Mouse (Mus musculus) embryonic facial prominence, embryonic 14.5 days (tissue): Measurements from ENCODE around the gene Ttc3. TPM values are rescaled to one million over a fixed set of nuclear protein-coding genes. Genes with fewer than 3 reads are reported as not detected.
A peak's percentile ranks its signal among the peaks of the same experiment; 100 is the strongest.

Experiments used
- ATAC-seq: fragments of 200-750 bp; cut with Nextera tagmentation; 2 replicates; pipeline ENCODE4 v1.8.0; 2017; ENCODE audit warnings: low read depth, moderate number of reproducible peaks, moderate TSS enrichment
- DNase-seq: peaks from one replicate; pipeline ENCODE4 v3.0.0-alpha.2; 2015; ENCODE audit warnings: low spot score
- H3K27ac ChIP-seq: fragments of 300-500 bp; sonication (generic); replicated peaks from 2 replicates; pipeline ENCODE4 v1.5.1; 2014; ENCODE audit warnings: low read depth, mild to moderate bottlenecking, low read length, moderate library complexity
- H3K27me3 ChIP-seq: fragments of 300-500 bp; sonication (generic); replicated peaks from 2 replicates; pipeline ENCODE4 v1.6.1; 2014; ENCODE audit warnings: low read length; ENCODE audit not compliant: control insufficient read depth, insufficient read depth
- H3K36me3 ChIP-seq: fragments of 300-500 bp; sonication (generic); 2 replicates; pipeline ENCODE4 v1.6.1; 2014; ENCODE audit warnings: low read length, mixed read lengths; ENCODE audit not compliant: control insufficient read depth, insufficient read depth
- H3K4me1 ChIP-seq: fragments of 300-500 bp; sonication (generic); 2 replicates; pipeline ENCODE4 v1.6.1; 2014; ENCODE audit warnings: antibody characterized with exemption, low read length; ENCODE audit not compliant: control insufficient read depth, insufficient read depth
- H3K4me2 ChIP-seq: fragments of 300-500 bp; sonication (generic); 2 replicates; pipeline ENCODE4 v1.6.1; 2014; ENCODE audit warnings: low read depth, mild to moderate bottlenecking, low read length, moderate library complexity, mixed read lengths
- H3K4me3 ChIP-seq: fragments of 300-500 bp; sonication (generic); 2 replicates; pipeline ENCODE4 v1.5.1; 2014; ENCODE audit warnings: low read depth, mild to moderate bottlenecking, low read length
- H3K9ac ChIP-seq: fragments of 300-500 bp; sonication (generic); 2 replicates; pipeline ENCODE4 v1.6.1; 2014; ENCODE audit warnings: low read depth, mild to moderate bottlenecking, low read length, moderate library complexity, mixed read lengths
- H3K9me3 ChIP-seq: fragments of 300-500 bp; sonication (generic); 2 replicates; pipeline ENCODE4 v1.6.1; 2016; ENCODE audit warnings: low read length; ENCODE audit not compliant: control insufficient read depth
- WGBS: fragments of 180-500 bp; shearing (Covaris S2); extraction: QIAGEN DNeasy Blood & Tissue Kit; methylation state at CpG from one replicate; pipeline ENCODE4 v1.1.7; 2014; 5-methylcytosine and 5-hydroxymethylcytosine counted together
- polyA plus RNA-seq: library from polyadenylated mRNA; unstranded; fragments of >200 nt; fragmentation: Nextera tagmentation; extraction: Ambion mirVana; gene quantifications from 2 replicates; pipeline ENCODE4 v1.2.1, GENCODE M21; 2014

The Ttc3 gene
- polyA plus RNA-seq, 1 experiment from 2014 or later: 270 TPM

GRCm38 (mm10) chr16:94354450-94354849, 16.0 kb upstream of the Ttc3 start:
- ATAC-seq (no peak), DNase-seq (peak; percentile 20)
- Histone ChIP-seq H3K4me1 (peaks cover 3% of the 10 kb centered on the region; the same call in 1 of the 2 replicates), H3K27ac (no peak overlapping the region), H3K9ac (no peak overlapping the region), H3K27me3 (no peaks in the 10 kb centered on the region), H3K4me3 (no peak overlapping the region), H3K4me2 (no peak overlapping the region), H3K9me3 (no peaks in the 10 kb centered on the region), H3K36me3 (no peaks in the 10 kb centered on the region)
- WGBS: 41% methylated on average over 9 of the region's 9 CpGs

- H3K9ac ChIP-seq: no peak overlapping the region
- H3K27ac ChIP-seq: no peak overlapping the region
- no peaks in the 10 kb centered on the region for H3K9me3 ChIP-seq
- H3K4me2 ChIP-seq: no peak overlapping the region
- DNase-seq (no peak), ATAC-seq (no peak)
- 40% methylated on average over 7 of the region's 7 CpGs for WGBS
- H3K4me1 ChIP-seq: no peaks in the 10 kb centered on the region
- no peaks in the 10 kb centered on the region for H3K27me3 ChIP-seq
- H3K36me3 ChIP-seq: no peaks in the 10 kb centered on the region
- no peak overlapping the region for H3K4me3 ChIP-seq
Observed at GRCm38 (mm10) chr16:94356046-94356445, 14.4 kb upstream of the Ttc3 start.

GRCm38 (mm10) chr16:94356776-94357494, 13.5 kb upstream of the Ttc3 start:
- no peaks in the 10 kb centered on the region for H3K27me3 ChIP-seq
- no peak for ATAC-seq
- H3K27ac ChIP-seq: no peak overlapping the region
- H3K9me3 ChIP-seq: no peaks in the 10 kb centered on the region
- H3K4me2 ChIP-seq: no peak overlapping the region
- WGBS: 66% methylated on average over 11 of the region's 11 CpGs
- H3K36me3 ChIP-seq: no peaks in the 10 kb centered on the region
- H3K4me3 ChIP-seq: no peak overlapping the region
- no peak overlapping the region for H3K9ac ChIP-seq
- no peak for DNase-seq
- H3K4me1 ChIP-seq: no peaks in the 10 kb centered on the region

- Histone ChIP-seq H3K9ac (no peak overlapping the region), H3K4me3 (no peak overlapping the region), H3K4me1 (no peaks in the 10 kb centered on the region), H3K9me3 (no peaks in the 10 kb centered on the region), H3K36me3 (no peaks in the 10 kb centered on the region), H3K4me2 (no peak overlapping the region), H3K27ac (no peak overlapping the region), H3K27me3 (no peaks in the 10 kb centered on the region)
- DNase-seq (no peak), ATAC-seq (no peak)
- 84% methylated on average over 3 of the region's 3 CpGs for WGBS
Observed at GRCm38 (mm10) chr16:94358091-94358490, 12.3 kb upstream of the Ttc3 start.

GRCm38 (mm10) chr16:94360578-94361350, 9.7 kb upstream of the Ttc3 start:
- H3K4me1 ChIP-seq: no peaks in the 10 kb centered on the region
- no peaks in the 10 kb centered on the region for H3K9me3 ChIP-seq
- no peak overlapping the region for H3K9ac ChIP-seq
- H3K27ac ChIP-seq: no peak overlapping the region
- H3K27me3 ChIP-seq: no peaks in the 10 kb centered on the region
- no peak overlapping the region for H3K4me3 ChIP-seq
- DNase-seq (peak; percentile 68), ATAC-seq (peak; percentile 63; the same call in 1 of the 2 replicates)
- H3K36me3 ChIP-seq: peaks cover 9% of the 10 kb centered on the region; the same call in 1 of the 2 replicates
- 80% methylated on average over 13 of the region's 13 CpGs for WGBS
- no peak overlapping the region for H3K4me2 ChIP-seq

GRCm38 (mm10) chr16:94362174-94362873, 8.1 kb upstream of the Ttc3 start:
- Histone ChIP-seq H3K27ac (no peak overlapping the region), H3K4me2 (no peak overlapping the region; the same call in 1 of the 2 replicates), H3K9ac (no peak overlapping the region), H3K27me3 (no peaks in the 10 kb centered on the region), H3K4me3 (no peak overlapping the region), H3K4me1 (no peaks in the 10 kb centered on the region), H3K9me3 (no peaks in the 10 kb centered on the region), H3K36me3 (peaks cover 14% of the 10 kb centered on the region; the same call in 1 of the 2 replicates)
- DNase-seq (peak; percentile 82), ATAC-seq (peak; percentile 71; the same call in 1 of the 2 replicates)
- 44% methylated on average over 10 of the region's 10 CpGs for WGBS

- Histone ChIP-seq H3K4me3 (no peak overlapping the region), H3K9me3 (no peaks in the 10 kb centered on the region), H3K36me3 (peaks cover 15% of the 10 kb centered on the region; the same call in 1 of the 2 replicates), H3K4me1 (0 out of 2 replicates have a peak, but pooled peaks cover 3% of the 10 kb centered on the region), H3K27ac (no peak overlapping the region), H3K9ac (no peak overlapping the region), H3K4me2 (no peak overlapping the region), H3K27me3 (no peaks in the 10 kb centered on the region)
- DNase-seq (no peak), ATAC-seq (no peak)
- 97% methylated on average over 4 of the region's 4 CpGs for WGBS
Observed at GRCm38 (mm10) chr16:94363814-94364213, 6.6 kb upstream of the Ttc3 start.

- no peak overlapping the region for H3K9ac ChIP-seq
- H3K4me2 ChIP-seq: no peak overlapping the region
- no peak overlapping the region for H3K27ac ChIP-seq
- H3K4me3 ChIP-seq: no peak overlapping the region
- H3K9me3 ChIP-seq: no peaks in the 10 kb centered on the region
- H3K4me1 ChIP-seq: peaks cover 12% of the 10 kb centered on the region
- ATAC-seq (no peak), DNase-seq (peak; percentile 23)
- H3K27me3 ChIP-seq: no peaks in the 10 kb centered on the region
- 81% methylated on average over 3 of the region's 3 CpGs for WGBS
- peaks cover 15% of the 10 kb centered on the region; the same call in 1 of the 2 replicates for H3K36me3 ChIP-seq
Observed at GRCm38 (mm10) chr16:94365435-94365834, 5.0 kb upstream of the Ttc3 start.
